Mouse (Mus musculus) heart, postnatal 36 days (tissue): ENCODE measurements around the gene Zfp239. TPM values are rescaled to one million over a fixed set of nuclear protein-coding genes. Genes with fewer than 3 reads are reported as not detected.

Experiments used
- total RNA-seq, 2 experiments: library from RNA; stranded (reverse); gene quantifications; 2 replicates each; pipeline ENCODE4 v1.2.3; 2021

The Zfp239 gene
- total RNA-seq, 2 experiments from 2014 or later: 0.19 to 0.24 TPM

Other genes starting within 250 kb of the Zfp239 start
- 10 to 100 TPM; 30.8 to 35.9 TPM for gene Zfp637, start 20.9 kb upstream of the Zfp239 start, total RNA-seq
- 100 to 1,000 TPM; 190 to 198 TPM for gene Hnrnpf, start 38.2 kb downstream of the Zfp239 start, total RNA-seq
- gene Fxyd4, start 75.6 kb downstream of the Zfp239 start, total RNA-seq: not detected
- gene Rasgef1a, start 149.3 kb downstream of the Zfp239 start, total RNA-seq: under 1 TPM; 0.11 to 0.22 TPM